Mouse (Mus musculus) liver, embryonic 11.5 days (tissue): ENCODE data around the gene Eif5b. TPM values are rescaled to one million over a fixed set of nuclear protein-coding genes. Genes with fewer than 3 reads are reported as not detected.
A peak's percentile ranks its signal among the peaks of the same experiment; 100 is the strongest.

Experiments used
- ATAC-seq: fragments of 200-750 bp; cut with Nextera tagmentation; replicated peaks from 2 replicates; pipeline ENCODE4 v1.8.0; 2017; ENCODE audit warnings: moderate number of reproducible peaks, mild to moderate bottlenecking, moderate TSS enrichment, moderate library complexity; ENCODE audit not compliant: low FRiP score
- DNase-seq: peaks from one replicate; pipeline ENCODE4 v3.0.0-alpha.2; 2017; ENCODE audit warnings: low spot score
- H3K27ac ChIP-seq: fragments of 300-500 bp; sonication (generic); 2 replicates; pipeline ENCODE4 v1.5.1; 2014; ENCODE audit warnings: mild to moderate bottlenecking, low read depth, low read length, control low read depth
- H3K27me3 ChIP-seq: fragments of 300-500 bp; sonication (generic); replicated peaks from 2 replicates; pipeline ENCODE4 v1.6.1; 2014; ENCODE audit warnings: low read length, mixed read lengths; ENCODE audit not compliant: control insufficient read depth, insufficient read depth
- H3K36me3 ChIP-seq: fragments of 300-500 bp; sonication (generic); 2 replicates; pipeline ENCODE4 v1.6.1; 2014; ENCODE audit warnings: mild to moderate bottlenecking, low read length, moderate library complexity, mixed read lengths; ENCODE audit not compliant: control insufficient read depth, insufficient read depth
- H3K4me1 ChIP-seq: fragments of 300-500 bp; sonication (generic); replicated peaks from 2 replicates; pipeline ENCODE4 v1.6.1; 2014; ENCODE audit warnings: low read length, mixed read lengths; ENCODE audit not compliant: control insufficient read depth, insufficient read depth
- H3K4me2 ChIP-seq: fragments of 300-500 bp; sonication (generic); 2 replicates; pipeline ENCODE4 v1.6.1; 2014; ENCODE audit warnings: mild to moderate bottlenecking, control low read depth, moderate library complexity
- H3K4me3 ChIP-seq: fragments of 300-500 bp; sonication (generic); 2 replicates; pipeline ENCODE4 v1.5.1; 2014; ENCODE audit warnings: low read depth, low read length, control low read depth
- H3K9ac ChIP-seq: fragments of 300-500 bp; sonication (generic); 2 replicates; pipeline ENCODE4 v1.6.1; 2014; ENCODE audit warnings: low read depth, low read length, control low read depth
- H3K9me3 ChIP-seq: fragments of 300-500 bp; sonication (generic); 2 replicates; pipeline ENCODE4 v1.6.1; 2016; ENCODE audit warnings: low read length, inconsistent platforms, mixed read lengths; ENCODE audit not compliant: control insufficient read depth
- WGBS: fragments of 180-500 bp; shearing (Covaris S2); extraction: QIAGEN DNeasy Blood & Tissue Kit; methylation state at CpG from one replicate; pipeline ENCODE4 v1.1.7; 2014; 5-methylcytosine and 5-hydroxymethylcytosine counted together
- polyA plus RNA-seq: library from polyadenylated mRNA; unstranded; fragments of >200 nt; fragmentation: Nextera tagmentation; extraction: Ambion mirVana; gene quantifications from 2 replicates; pipeline ENCODE4 v1.2.1, GENCODE M21; 2014

The Eif5b gene
- polyA plus RNA-seq: 35.0 and 40.1 TPM in 2 replicates

GRCm38 (mm10) chr1:37997867-37998266 is at the start of gene Eif5b, which contains the start of gene Txndc9:
Eif5b (plus strand) TSS chr1:37998010.
Txndc9 (minus strand) TSS chr1:37997893.
- ATAC-seq (peak; percentile 90), DNase-seq (peak; percentile 93)
- peak within 1 kb of the TSS; percentile 93 for H3K27ac ChIP-seq
- H3K27me3 ChIP-seq: no peaks in the 10 kb centered on the region
- peak within 1 kb of the TSS; percentile 91 for H3K9ac ChIP-seq
- peaks cover 20% of the 10 kb centered on the region for H3K4me1 ChIP-seq
- H3K36me3 ChIP-seq: peaks cover 16% of the 10 kb centered on the region; the same call in 1 of the 2 replicates
- H3K9me3 ChIP-seq: no peaks in the 10 kb centered on the region
- peak within 1 kb of the TSS; percentile 94 for H3K4me2 ChIP-seq
- WGBS: under 1% methylated on average over 50 of the region's 50 CpGs
- H3K4me3 ChIP-seq: peak within 1 kb of the TSS; percentile 94

GRCm38 (mm10) chr1:37948906-37949305 is 48.9 kb upstream of the Eif5b start:
- Histone ChIP-seq H3K4me2 (no peak overlapping the region), H3K27me3 (no peaks in the 10 kb centered on the region), H3K27ac (no peak overlapping the region), H3K9me3 (no peaks in the 10 kb centered on the region), H3K4me1 (no peaks in the 10 kb centered on the region), H3K36me3 (no peaks in the 10 kb centered on the region), H3K4me3 (no peak overlapping the region), H3K9ac (no peak overlapping the region)
- whole genome bisulfite sequencing: 71% methylated on average over 2 of the region's 2 CpGs
- DNase-seq: no peak
- ATAC-seq: no peak

GRCm38 (mm10) chr1:37954786-37955185 is 43.0 kb upstream of the Eif5b start:
- no peak overlapping the region for H3K4me2 ChIP-seq
- no peak overlapping the region for H3K27ac ChIP-seq
- DNase-seq (no peak), ATAC-seq (no peak)
- H3K4me3 ChIP-seq: no peak overlapping the region
- no peaks in the 10 kb centered on the region for H3K9me3 ChIP-seq
- H3K27me3 ChIP-seq: no peaks in the 10 kb centered on the region
- H3K4me1 ChIP-seq: no peaks in the 10 kb centered on the region
- WGBS: 84% methylated on average over 7 of the region's 7 CpGs
- H3K36me3 ChIP-seq: no peaks in the 10 kb centered on the region
- H3K9ac ChIP-seq: no peak overlapping the region

- Histone ChIP-seq H3K4me2 (no peak overlapping the region), H3K36me3 (no peaks in the 10 kb centered on the region), H3K27me3 (no peaks in the 10 kb centered on the region), H3K9ac (no peak overlapping the region), H3K4me1 (no peaks in the 10 kb centered on the region), H3K9me3 (no peaks in the 10 kb centered on the region), H3K4me3 (no peak overlapping the region), H3K27ac (no peak overlapping the region)
- DNase-seq (no peak), ATAC-seq (no peak)
- 81% methylated on average over 2 of the region's 2 CpGs for WGBS
Observed at GRCm38 (mm10) chr1:37955251-37955650, 42.6 kb upstream of the Eif5b start.

GRCm38 (mm10) chr1:37956690-37957431 is 40.9 kb upstream of the Eif5b start:
- no peak overlapping the region for H3K9ac ChIP-seq
- H3K4me3 ChIP-seq: no peak overlapping the region
- DNase-seq (no peak), ATAC-seq (no peak)
- H3K9me3 ChIP-seq: no peaks in the 10 kb centered on the region
- no peaks in the 10 kb centered on the region for H3K27me3 ChIP-seq
- no peaks in the 10 kb centered on the region for H3K36me3 ChIP-seq
- H3K4me2 ChIP-seq: no peak overlapping the region
- H3K4me1 ChIP-seq: no peaks in the 10 kb centered on the region
- no peak overlapping the region for H3K27ac ChIP-seq
- WGBS: 37% methylated on average over 3 of the region's 3 CpGs

- DNase-seq (no peak), ATAC-seq (no peak)
- H3K4me3 ChIP-seq: no peak within 1 kb of the TSS
- H3K27ac ChIP-seq: no peak within 1 kb of the TSS
- 87% methylated on average over 5 of the region's 5 CpGs for WGBS
- H3K9me3 ChIP-seq: no peaks in the 10 kb centered on the region
- H3K4me1 ChIP-seq: no peaks in the 10 kb centered on the region
- H3K4me2 ChIP-seq: no peak within 1 kb of the TSS
- H3K36me3 ChIP-seq: no peaks in the 10 kb centered on the region
- H3K27me3 ChIP-seq: no peaks in the 10 kb centered on the region
- H3K9ac ChIP-seq: no peak within 1 kb of the TSS
Observed at GRCm38 (mm10) chr1:37957659-37958058, 40.2 kb upstream of the Eif5b start, which contains the start of gene Lyg1. Lyg1 (minus strand) TSS chr1:37957759.

- H3K9me3 ChIP-seq: no peaks in the 10 kb centered on the region
- DNase-seq (no peak), ATAC-seq (no peak)
- no peak overlapping the region for H3K9ac ChIP-seq
- H3K4me3 ChIP-seq: no peak overlapping the region
- WGBS: 64% methylated on average over 2 of the region's 2 CpGs
- no peaks in the 10 kb centered on the region for H3K36me3 ChIP-seq
- no peak overlapping the region for H3K27ac ChIP-seq
- H3K4me1 ChIP-seq: no peaks in the 10 kb centered on the region
- H3K27me3 ChIP-seq: no peaks in the 10 kb centered on the region
- H3K4me2 ChIP-seq: no peak overlapping the region
Observed at GRCm38 (mm10) chr1:37958516-37958915, 39.3 kb upstream of the Eif5b start.

- Histone ChIP-seq H3K9me3 (no peaks in the 10 kb centered on the region), H3K27me3 (no peaks in the 10 kb centered on the region), H3K4me3 (no peak overlapping the region), H3K27ac (no peak overlapping the region), H3K9ac (no peak overlapping the region), H3K36me3 (no peaks in the 10 kb centered on the region), H3K4me2 (no peak overlapping the region), H3K4me1 (no peaks in the 10 kb centered on the region)
- ATAC-seq (no peak), DNase-seq (no peak)
- 75% methylated on average over 5 of the region's 5 CpGs for WGBS
Observed at GRCm38 (mm10) chr1:37959486-37959885, 38.3 kb upstream of the Eif5b start.

GRCm38 (mm10) chr1:37965571-37965970 is 32.2 kb upstream of the Eif5b start:
- Histone ChIP-seq H3K4me2 (no peak overlapping the region), H3K27me3 (no peaks in the 10 kb centered on the region), H3K4me1 (no peaks in the 10 kb centered on the region), H3K27ac (no peak overlapping the region), H3K9me3 (no peaks in the 10 kb centered on the region), H3K4me3 (no peak overlapping the region), H3K36me3 (no peaks in the 10 kb centered on the region), H3K9ac (no peak overlapping the region)
- ATAC-seq (no peak), DNase-seq (no peak)
- WGBS: 65% methylated on average over 10 of the region's 10 CpGs
